Mouse (Mus musculus) midbrain, embryonic 12.5 days (tissue): ENCODE data around the gene Malrd1. TPM values are rescaled to one million over a fixed set of nuclear protein-coding genes. Genes with fewer than 3 reads are reported as not detected.
"Not testable (repeated sequence)": the region's sequence is repeated elsewhere in the genome, so short reads cannot be mapped to it uniquely, and the experiment has no call there.

Experiments
- ATAC-seq: fragments of 200-750 bp; cut with Nextera tagmentation; 2 replicates; pipeline ENCODE4 v1.8.0; 2017; ENCODE audit warnings: low read depth, moderate TSS enrichment, moderate library complexity; ENCODE audit not compliant: low FRiP score
- H3K27ac ChIP-seq: fragments of 300-500 bp; sonication (generic); replicated peaks from 2 replicates; pipeline ENCODE4 v1.5.1; 2016; ENCODE audit warnings: mild to moderate bottlenecking
- H3K27me3 ChIP-seq: fragments of 300-500 bp; sonication (generic); 2 replicates; pipeline ENCODE4 v1.6.1; 2016; ENCODE audit warnings: mild to moderate bottlenecking
- H3K36me3 ChIP-seq: fragments of 300-500 bp; sonication (generic); 2 replicates; pipeline ENCODE4 v1.6.1; 2016
- H3K4me1 ChIP-seq: fragments of 300-500 bp; sonication (generic); 2 replicates; pipeline ENCODE4 v1.6.1; 2016
- H3K4me2 ChIP-seq: fragments of 300-500 bp; sonication (generic); replicated peaks from 2 replicates; pipeline ENCODE4 v1.6.1; 2016; ENCODE audit warnings: mild to moderate bottlenecking, moderate library complexity
- H3K4me3 ChIP-seq: fragments of 300-500 bp; sonication (generic); 2 replicates; pipeline ENCODE4 v1.5.1; 2016; ENCODE audit warnings: mild to moderate bottlenecking
- H3K9ac ChIP-seq: fragments of 300-500 bp; sonication (generic); replicated peaks from 2 replicates; pipeline ENCODE4 v1.6.1; 2016; ENCODE audit warnings: mild to moderate bottlenecking, moderate library complexity
- H3K9me3 ChIP-seq: fragments of 300-500 bp; sonication (generic); 2 replicates; pipeline ENCODE4 v1.6.1; 2016; ENCODE audit warnings: mild to moderate bottlenecking
- WGBS: fragments of 180-500 bp; shearing (Covaris S2); methylation state at CpG from one replicate; pipeline ENCODE4 v1.1.7; 2016; 5-methylcytosine and 5-hydroxymethylcytosine counted together
- polyA plus RNA-seq: library from polyadenylated mRNA; unstranded; fragments of >200 nt; fragmentation: Nextera tagmentation; extraction: Ambion mirVana; gene quantifications from 2 replicates; pipeline ENCODE4 v1.2.1, GENCODE M21; 2016

Gene Malrd1
- polyA plus RNA-seq, 1 experiment from 2014 or later, result 0.08 TPM

GRCm38 (mm10) chr2:15869380-15869779 is 343.1 kb downstream of the Malrd1 start:
- H3K9ac ChIP-seq, result no peak overlapping the region
- H3K36me3 ChIP-seq, result no peaks in the 10 kb centered on the region
- H3K4me2 ChIP-seq, result no peak overlapping the region
- ATAC-seq, result no peak
- no peak overlapping the region for H3K27ac ChIP-seq
- WGBS, result 26% methylated on average over 7 of the region's 7 CpGs
- H3K4me1 ChIP-seq, result no peaks in the 10 kb centered on the region
- H3K4me3 ChIP-seq, result no peak overlapping the region
- no peaks in the 10 kb centered on the region for H3K27me3 ChIP-seq
- no peaks in the 10 kb centered on the region for H3K9me3 ChIP-seq

GRCm38 (mm10) chr2:15893418-15894120 is 367.3 kb downstream of the Malrd1 start:
- no peak for ATAC-seq
- H3K9ac ChIP-seq, result no peak overlapping the region
- no peaks in the 10 kb centered on the region for H3K4me1 ChIP-seq
- 79% methylated on average over 1 of the region's 1 CpGs for WGBS
- no peaks in the 10 kb centered on the region for H3K9me3 ChIP-seq
- no peaks in the 10 kb centered on the region for H3K36me3 ChIP-seq
- no peak overlapping the region for H3K4me2 ChIP-seq
- no peak overlapping the region for H3K27ac ChIP-seq
- H3K4me3 ChIP-seq, result no peak overlapping the region
- no peaks in the 10 kb centered on the region for H3K27me3 ChIP-seq

GRCm38 (mm10) chr2:15925432-15925831 is 399.2 kb downstream of the Malrd1 start:
- Histone ChIP-seq H3K4me3 (no peak overlapping the region), H3K4me2 (no peak overlapping the region), H3K27me3 (no peaks in the 10 kb centered on the region), H3K4me1 (no peaks in the 10 kb centered on the region), H3K27ac (no peak overlapping the region), H3K36me3 (no peaks in the 10 kb centered on the region), H3K9ac (no peak overlapping the region), H3K9me3 (no peaks in the 10 kb centered on the region)
- 30% methylated on average over 3 of the region's 3 CpGs for WGBS
- ATAC-seq, result 0 out of 2 replicates have a peak, but pooled peaks have one; percentile 9

- Histone ChIP-seq H3K4me1 (no peaks in the 10 kb centered on the region), H3K9me3 (no peaks in the 10 kb centered on the region), H3K4me3 (no peak overlapping the region), H3K27ac (no peak overlapping the region), H3K9ac (no peak overlapping the region), H3K27me3 (no peaks in the 10 kb centered on the region), H3K36me3 (no peaks in the 10 kb centered on the region), H3K4me2 (no peak overlapping the region)
- ATAC-seq, result no peak
- 32% methylated on average over 1 of the region's 1 CpGs for WGBS
These were observed 399.8 kb downstream of the Malrd1 start for GRCm38 (mm10) chr2:15926041-15926440.

GRCm38 (mm10) chr2:15931479-15931878 is 405.2 kb downstream of the Malrd1 start:
- Histone ChIP-seq H3K4me2 (no peak overlapping the region), H3K9me3 (no peaks in the 10 kb centered on the region), H3K9ac (no peak overlapping the region), H3K4me1 (peaks cover 4% of the 10 kb centered on the region; the same call in 1 of the 2 replicates), H3K27ac (no peak overlapping the region), H3K36me3 (no peaks in the 10 kb centered on the region), H3K27me3 (no peaks in the 10 kb centered on the region), H3K4me3 (no peak overlapping the region)
- ATAC-seq, result no peak; the same call in 1 of the 2 replicates
- 67% methylated on average over 1 of the region's 1 CpGs for WGBS

- no peak overlapping the region for H3K27ac ChIP-seq
- no peak for ATAC-seq
- H3K4me3 ChIP-seq, result no peak overlapping the region
- no peak overlapping the region for H3K4me2 ChIP-seq
- no peaks in the 10 kb centered on the region for H3K36me3 ChIP-seq
- no peak overlapping the region for H3K9ac ChIP-seq
- H3K27me3 ChIP-seq, result no peaks in the 10 kb centered on the region
- no peaks in the 10 kb centered on the region for H3K9me3 ChIP-seq
- H3K4me1 ChIP-seq, result peaks cover 4% of the 10 kb centered on the region; the same call in 1 of the 2 replicates
These were observed 405.6 kb downstream of the Malrd1 start for GRCm38 (mm10) chr2:15931924-15932323.

GRCm38 (mm10) chr2:15932340-15932739 is 406.1 kb downstream of the Malrd1 start:
- Histone ChIP-seq H3K4me1 (peaks cover 4% of the 10 kb centered on the region; the same call in 1 of the 2 replicates), H3K27ac (no peak overlapping the region), H3K36me3 (no peaks in the 10 kb centered on the region), H3K9me3 (no peaks in the 10 kb centered on the region), H3K4me3 (no peak overlapping the region), H3K4me2 (no peak overlapping the region), H3K27me3 (no peaks in the 10 kb centered on the region), H3K9ac (no peak overlapping the region)
- 75% methylated on average over 1 of the region's 1 CpGs for WGBS
- 0 out of 2 replicates have a peak, but pooled peaks have one; percentile 44 for ATAC-seq

- no peaks in the 10 kb centered on the region for H3K4me1 ChIP-seq
- no peaks in the 10 kb centered on the region for H3K27me3 ChIP-seq
- no peaks in the 10 kb centered on the region for H3K36me3 ChIP-seq
- no peak overlapping the region for H3K4me3 ChIP-seq
- 39% methylated on average over 2 of the region's 2 CpGs for WGBS
- no peak overlapping the region for H3K27ac ChIP-seq
- no peaks in the 10 kb centered on the region for H3K9me3 ChIP-seq
- peak; percentile 70 for ATAC-seq
- no peak overlapping the region for H3K4me2 ChIP-seq
- H3K9ac ChIP-seq, result no peak overlapping the region
These were observed 476.6 kb downstream of the Malrd1 start for GRCm38 (mm10) chr2:16002925-16003324.

GRCm38 (mm10) chr2:16017046-16017445 is 490.8 kb downstream of the Malrd1 start:
- H3K9ac ChIP-seq, H3K4me2 ChIP-seq, H3K4me1 ChIP-seq, H3K4me3 ChIP-seq, H3K9me3 ChIP-seq, ATAC-seq, H3K36me3 ChIP-seq, H3K27me3 ChIP-seq, H3K27ac ChIP-seq: not testable (repeated sequence)
- WGBS, result 83% methylated on average over 2 of the region's 2 CpGs

GRCm38 (mm10) chr2:16017719-16018118 is 491.4 kb downstream of the Malrd1 start:
- not testable (repeated sequence) for H3K27me3 ChIP-seq, H3K4me1 ChIP-seq, H3K9ac ChIP-seq, H3K9me3 ChIP-seq, H3K36me3 ChIP-seq, H3K4me2 ChIP-seq, H3K27ac ChIP-seq, H3K4me3 ChIP-seq, ATAC-seq

GRCm38 (mm10) chr2:16029752-16030151 is 503.5 kb downstream of the Malrd1 start:
- H3K4me3 ChIP-seq, result no peak overlapping the region
- no peaks in the 10 kb centered on the region for H3K36me3 ChIP-seq
- H3K4me1 ChIP-seq, result no peaks in the 10 kb centered on the region
- no peaks in the 10 kb centered on the region for H3K9me3 ChIP-seq
- ATAC-seq, result peak; percentile 60; the same call in 1 of the 2 replicates
- H3K9ac ChIP-seq, result no peak overlapping the region
- no peak overlapping the region for H3K27ac ChIP-seq
- no peaks in the 10 kb centered on the region for H3K27me3 ChIP-seq
- WGBS, result 44% methylated on average over 12 of the region's 12 CpGs
- H3K4me2 ChIP-seq, result no peak overlapping the region

GRCm38 (mm10) chr2:16031559-16031958 is 505.3 kb downstream of the Malrd1 start:
- no peak overlapping the region for H3K9ac ChIP-seq
- 60% methylated on average over 4 of the region's 4 CpGs for WGBS
- no peak overlapping the region for H3K4me2 ChIP-seq
- no peak overlapping the region for H3K4me3 ChIP-seq
- no peak overlapping the region for H3K27ac ChIP-seq
- no peaks in the 10 kb centered on the region for H3K4me1 ChIP-seq
- H3K36me3 ChIP-seq, result no peaks in the 10 kb centered on the region
- H3K27me3 ChIP-seq, result no peaks in the 10 kb centered on the region
- no peak for ATAC-seq
- no peaks in the 10 kb centered on the region for H3K9me3 ChIP-seq

GRCm38 (mm10) chr2:16032804-16033203 is 506.5 kb downstream of the Malrd1 start:
- Histone ChIP-seq H3K9ac (no peak overlapping the region), H3K4me1 (no peaks in the 10 kb centered on the region), H3K4me3 (no peak overlapping the region), H3K9me3 (no peaks in the 10 kb centered on the region), H3K36me3 (no peaks in the 10 kb centered on the region), H3K27me3 (no peaks in the 10 kb centered on the region), H3K27ac (no peak overlapping the region), H3K4me2 (no peak overlapping the region)
- ATAC-seq, result no peak
- WGBS, result 61% methylated on average over 3 of the region's 3 CpGs
